ENCODE assay signal across 8 mouse cellular contexts in the genomic region with DNA sequence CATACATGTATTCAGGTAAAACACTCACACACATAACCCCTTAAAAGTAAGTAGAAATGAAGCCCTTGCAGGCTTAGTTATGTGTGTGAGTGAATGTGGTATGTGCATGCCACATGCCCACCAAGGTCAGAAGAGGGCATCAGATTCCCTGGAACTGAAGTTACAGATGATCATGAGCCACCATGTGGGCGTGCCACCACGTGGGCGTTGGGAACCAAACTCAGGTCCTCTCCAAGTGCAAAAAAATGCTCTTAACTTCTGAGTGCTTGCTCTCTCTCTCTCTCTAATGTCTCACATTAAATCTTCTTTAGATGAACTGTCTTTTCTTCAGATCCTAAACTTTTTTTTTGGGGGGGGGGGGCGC. TPM values are rescaled to one million over a fixed set of nuclear protein-coding genes. Genes with fewer than 3 reads are reported as not detected.
DNase-seq lines count a peak whose midpoint lies in the region; ATAC-seq and TF ChIP-seq lines count a peak whose summit lies in the region.

TSS of gene Psmb10 (minus strand) at position 139 of the 364 bp plus-strand sequence.

- peak within 1 kb of the TSS; percentile 82 for H3K9ac ChIP-seq in liver, embryonic 12.5 days
- H3K9ac ChIP-seq in neural tube, embryonic 15.5 days (replicated peaks): peak within 1 kb of the TSS; percentile 82

- no peak for DNase-seq in layer of hippocampus, adult 8-10 months (ENCODE audit: low spot score in 2 of 2)
- no peak for DNase-seq in layer of hippocampus, adult 11-12 months (ENCODE audit: low spot score)
- peak; percentile 64 for DNase-seq in brain, adult 2 months (ENCODE audit: low read depth, low spot score)
- DNase-seq in gastrocnemius, postnatal 4 days (ENCODE audit: low spot score in 2 of 2): no peak
- peak; percentile 42 for DNase-seq in kidney, adult 2 months
- DNase-seq in ovary, postnatal 10 days (ENCODE audit: low spot score): no peak

- no peaks in the 10 kb centered on the region for H3K36me3 ChIP-seq in kidney, adult 2 months (ENCODE audit: control insufficient read depth, insufficient read depth, low read length)
- peaks cover 43% of the 10 kb centered on the region for H3K36me3 ChIP-seq in liver, embryonic 12.5 days
- H3K36me3 ChIP-seq in neural tube, embryonic 15.5 days: no peaks in the 10 kb centered on the region

- H3K27me3 ChIP-seq in kidney, adult 2 months (replicated peaks; ENCODE audit: control insufficient read depth, insufficient read depth, low read length): no peaks in the 10 kb centered on the region
- H3K27me3 ChIP-seq in liver, embryonic 12.5 days (replicated peaks): no peaks in the 10 kb centered on the region
- no peaks in the 10 kb centered on the region for H3K27me3 ChIP-seq in neural tube, embryonic 15.5 days (replicated peaks)

- no peaks in the 10 kb centered on the region for H3K9me3 ChIP-seq in liver, embryonic 12.5 days (replicated peaks)
- no peaks in the 10 kb centered on the region for H3K9me3 ChIP-seq in neural tube, embryonic 15.5 days (replicated peaks)

- TF ChIP-seq POLR2A in kidney, adult 2 months (IDR thresholded peaks at IDR 0.05; ENCODE audit: low read depth, low read length): no peak

- peaks cover 4% of the 10 kb centered on the region; the same call in 1 of the 2 replicates for H3K4me1 ChIP-seq in kidney, adult 2 months (ENCODE audit: control insufficient read depth, insufficient read depth, low read length)
- peaks cover 48% of the 10 kb centered on the region for H3K4me1 ChIP-seq in liver, embryonic 12.5 days
- peaks cover 26% of the 10 kb centered on the region for H3K4me1 ChIP-seq in neural tube, embryonic 15.5 days

- H3K4me3 ChIP-seq in kidney, adult 2 months (ENCODE audit: insufficient read depth, low read depth, low read length): peak within 1 kb of the TSS; percentile 91
- peak within 1 kb of the TSS; percentile 84 for H3K4me3 ChIP-seq in liver, embryonic 12.5 days
- H3K4me3 ChIP-seq in neural tube, embryonic 15.5 days (replicated peaks): peak within 1 kb of the TSS; percentile 77

- H3K27ac ChIP-seq in kidney, adult 2 months (ENCODE audit: insufficient read depth, low read depth, low read length): peak within 1 kb of the TSS; percentile 79
- H3K27ac ChIP-seq in liver, embryonic 12.5 days: peak within 1 kb of the TSS; percentile 84
- H3K27ac ChIP-seq in neural tube, embryonic 15.5 days (replicated peaks): peak within 1 kb of the TSS; percentile 94

- 13% methylated on average over 4 of the region's 4 CpGs for WGBS in kidney, adult 2 months
- 11% methylated on average over 4 of the region's 4 CpGs for WGBS in liver, embryonic 12.5 days (ENCODE audit: insufficient replicate concordance)
- 37% methylated on average over 4 of the region's 4 CpGs for whole genome bisulfite sequencing in neural tube, embryonic 15.5 days

- TF ChIP-seq CTCF in kidney, adult 2 months (conservative IDR thresholded peaks at IDR 0.05; ENCODE audit: insufficient read depth, insufficient read length, low read depth, low read length): 0 out of 2 replicates have a peak, but pooled peaks have one; percentile 4

- no peak for ATAC-seq in liver, embryonic 12.5 days
- no peak for ATAC-seq in neural tube, embryonic 15.5 days (ENCODE audit: low FRiP score)

- peak within 1 kb of the TSS; percentile 96 for H3K4me2 ChIP-seq in liver, embryonic 12.5 days
- H3K4me2 ChIP-seq in neural tube, embryonic 15.5 days: peak within 1 kb of the TSS; percentile 94

RNA-seq across cellular contexts. Expression of gene Psmb10, which starts in this region (rescaled TPM):
- 10 to 100 TPM; 59.9 to 90.3 (median 75.5) TPM for total RNA-seq in layer of hippocampus, adult 8-10 months (2022)
- total RNA-seq in gastrocnemius, postnatal 4 days (2021): 10 to 100 TPM; 26.8 to 29.8 TPM
- polyA plus RNA-seq in kidney, adult 2 months (2012; rRNA removed): 71.2 and 88.0 TPM in 2 replicates
- polyA plus RNA-seq in liver, embryonic 12.5 days (2016; fragmentation: Nextera tagmentation; extraction: Ambion mirVana): 77.2 and 84.6 TPM in 2 replicates
- polyA plus RNA-seq in neural tube, embryonic 15.5 days (2015; fragmentation: Nextera tagmentation; extraction: Ambion mirVana): 86.8 and 142 TPM in 2 replicates

Comparison
In these comparisons a context has a peak if more than half of its experiments do, and no peak if none do; other contexts are left out.
1. DNase-seq: peak in brain, adult 2 months (single experiment) and kidney, adult 2 months (single experiment); none in layer of hippocampus, adult 8-10 months (0 of 2), layer of hippocampus, adult 11-12 months (single experiment), gastrocnemius, postnatal 4 days (0 of 2) and ovary, postnatal 10 days (single experiment).
2. Peak in every context shown above with its lines, with median percentiles within 50 percentile points of each other: H3K27ac ChIP-seq and H3K4me3 ChIP-seq.